Mouse (Mus musculus) C2C12 (cell line): Measurements from ENCODE around the gene Nup35.

ENCODE experiments used
- CTCF ChIP-seq: IDR thresholded peaks from one replicate; pipeline ENCODE4 v1.5.1; 2011; ENCODE audit not compliant: control insufficient read depth, insufficient read depth, insufficient read length
- USF1 ChIP-seq: IDR thresholded peaks from one replicate; pipeline ENCODE4 v1.6.1; 2011; ENCODE audit warnings: low read depth, mild to moderate bottlenecking, control low read depth, moderate library complexity

GRCm38 (mm10) chr2:80577286-80577685 lies 39.8 kb upstream of the Nup35 start:
- TF ChIP-seq USF1 (no peak), CTCF (no peak)
